In genomic region chr6:112890331-112890751, GRCm38 (mm10) we compare ENCODE assay signal across 14 mouse cellular contexts. TPM values are rescaled to one million over a fixed set of nuclear protein-coding genes. Genes with fewer than 3 reads are reported as not detected.
DNase-seq lines count a peak whose midpoint lies in the region; ATAC-seq lines count a peak whose summit lies in the region.
"Had no signal": no experiment of that assay in that cellular context is flagged by ENCODE, and none has a peak within 500 bp of the region (broad histone marks: within the 10 kb centered on the region; RNA-seq: fewer than 3 reads in every experiment).

No protein-coding gene starts in this region.

- no peak for DNase-seq in forebrain, embryonic 10.5 days (ENCODE audit: extremely low spot score, low spot score)
- DNase-seq in forebrain, embryonic 14.5 days (ENCODE audit: low spot score), result no peak
- DNase-seq in brain, adult 2 months (ENCODE audit: low read depth, low spot score), result peak; percentile 86
- DNase-seq in testis, postnatal 14 days (ENCODE audit: low spot score), result peak; percentile 57
- no peak for DNase-seq in gastrocnemius, postnatal 36 days
- DNase-seq in right cerebral cortex, postnatal 14 days, result no peak
- DNase-seq: heart, adult 2 months; heart, postnatal 36 days; liver, postnatal 0 days; right cerebral cortex, postnatal 4 days had no signal

- H3K4me2 ChIP-seq in forebrain, embryonic 14.5 days (ENCODE audit: low read length), result no peak overlapping the region
- H3K4me2 ChIP-seq: limb, embryonic 12.5 days; stomach, embryonic 15.5 days had no signal

- H3K27ac ChIP-seq in forebrain, embryonic 10.5 days, result peak overlapping the region; percentile 20; the same call in 1 of the 2 replicates
- no peak overlapping the region for H3K27ac ChIP-seq in forebrain, embryonic 14.5 days (ENCODE audit: low read depth, low read length)
- H3K27ac ChIP-seq: heart, adult 2 months; limb, embryonic 12.5 days; stomach, embryonic 15.5 days had no signal

- H3K4me1 ChIP-seq in forebrain, embryonic 10.5 days, result peaks cover 20% of the 10 kb centered on the region
- H3K4me1 ChIP-seq in forebrain, embryonic 14.5 days (ENCODE audit: control insufficient read depth, insufficient read depth, low read length), result peaks cover 2% of the 10 kb centered on the region; the same call in 1 of the 2 replicates
- peaks cover 71% of the 10 kb centered on the region for H3K4me1 ChIP-seq in megakaryocyte, embryonic 14.5 days

- intact Hi-C loops in gastrocnemius, postnatal 36 days (cut with DNase I), result no loop called here

- no peaks in the 10 kb centered on the region for H3K27me3 ChIP-seq in forebrain, embryonic 10.5 days (ENCODE audit: poor library complexity, severe bottlenecking)
- no peaks in the 10 kb centered on the region for H3K27me3 ChIP-seq in forebrain, embryonic 14.5 days (replicated peaks; ENCODE audit: control insufficient read depth, insufficient read depth, low read length)
- no peaks in the 10 kb centered on the region for H3K27me3 ChIP-seq in megakaryocyte, embryonic 14.5 days (replicated peaks)
- H3K27me3 ChIP-seq: limb, embryonic 12.5 days; stomach, embryonic 15.5 days had no signal

- no peak overlapping the region for H3K9ac ChIP-seq in forebrain, embryonic 14.5 days (ENCODE audit: low read length)
- H3K9ac ChIP-seq: limb, embryonic 12.5 days; liver, postnatal 0 days; stomach, embryonic 15.5 days had no signal

- H3K9me3 ChIP-seq in forebrain, embryonic 10.5 days, result no peaks in the 10 kb centered on the region
- no peaks in the 10 kb centered on the region for H3K9me3 ChIP-seq in forebrain, embryonic 14.5 days (replicated peaks; ENCODE audit: control insufficient read depth, low read length)
- H3K9me3 ChIP-seq in megakaryocyte, embryonic 14.5 days, result no peaks in the 10 kb centered on the region
- H3K9me3 ChIP-seq: limb, embryonic 12.5 days; stomach, embryonic 15.5 days had no signal

- ATAC-seq in forebrain, embryonic 14.5 days, result no peak
- ATAC-seq in megakaryocyte, adult 5-6 weeks (ENCODE audit: poor library complexity, severe bottlenecking), result no peak
- ATAC-seq: liver, postnatal 0 days had no signal

- H3K4me3 ChIP-seq in forebrain, embryonic 10.5 days, result no peak overlapping the region
- no peak overlapping the region for H3K4me3 ChIP-seq in forebrain, embryonic 14.5 days (ENCODE audit: low read depth, low read length)
- H3K4me3 ChIP-seq in megakaryocyte, embryonic 14.5 days (replicated peaks), result peak overlapping the region; percentile 15
- H3K4me3 ChIP-seq: heart, adult 2 months; limb, embryonic 12.5 days; stomach, embryonic 15.5 days had no signal

- WGBS in forebrain, embryonic 10.5 days, result 88% methylated on average over 2 of the region's 2 CpGs
- 88% methylated on average over 2 of the region's 2 CpGs for WGBS in forebrain, embryonic 14.5 days

- peaks cover 70% of the 10 kb centered on the region for H3K36me3 ChIP-seq in forebrain, embryonic 10.5 days (replicated peaks)
- H3K36me3 ChIP-seq in forebrain, embryonic 14.5 days (ENCODE audit: control insufficient read depth, insufficient read depth, low read length), result no peaks in the 10 kb centered on the region; the same call in 1 of the 2 replicates
- H3K36me3 ChIP-seq in megakaryocyte, embryonic 14.5 days (replicated peaks; ENCODE audit: low read length), result peaks cover 87% of the 10 kb centered on the region
- H3K36me3 ChIP-seq: limb, embryonic 12.5 days; stomach, embryonic 15.5 days had no signal

RNA-seq across cellular contexts. Expression of gene Srgap3, which starts 56.7 kb away (rescaled TPM):
- 14.8 and 16.5 TPM in 2 replicates for polyA plus RNA-seq in forebrain, embryonic 10.5 days (2016; fragmentation: Nextera tagmentation; extraction: Ambion mirVana)
- polyA plus RNA-seq in forebrain, embryonic 14.5 days (2014; fragmentation: Nextera tagmentation; extraction: Ambion mirVana), result 31.4 and 46.7 TPM in 2 replicates
- 8.3 and 10.8 TPM in 2 replicates for polyA plus RNA-seq in megakaryocyte, embryonic 14.5 days (2012; ENCODE audit: insufficient read depth, low replicate concordance)
- 3.5 and 6.1 TPM in 2 replicates for total RNA-seq in megakaryocyte, adult 5-6 weeks (2015)
- 2.7 and 2.8 TPM in 2 replicates for total RNA-seq in megakaryocyte, adult 5-6 weeks (2017)
- 1 to 10 TPM; 1.2 to 1.3 TPM for total RNA-seq in gastrocnemius, postnatal 36 days (2021)

Comparison
In these comparisons a context has a peak if more than half of its experiments do, and no peak if none do; other contexts are left out.
1. DNase-seq: peak in brain, adult 2 months (single experiment) and testis, postnatal 14 days (single experiment); none in forebrain, embryonic 10.5 days (single experiment), forebrain, embryonic 14.5 days (single experiment), gastrocnemius, postnatal 36 days (0 of 2) and right cerebral cortex, postnatal 14 days (single experiment).